Mouse (Mus musculus) granulocyte monocyte progenitor cell, adult 5-6 weeks (primary cell): ENCODE measurements around the gene Tas2r118. TPM values are rescaled to one million over a fixed set of nuclear protein-coding genes. Genes with fewer than 3 reads are reported as not detected.

Experiments used
- ATAC-seq: replicated peaks from 2 replicates; pipeline ENCODE4 v1.8.0; 2016; ENCODE audit warnings: mild to moderate bottlenecking, moderate TSS enrichment, inconsistent platforms; ENCODE audit not compliant: poor library complexity, severe bottlenecking
- total RNA-seq, 2 experiments: library from RNA; stranded (forward) in 1 of 2; stranded (reverse) in 1 of 2; fragments of 200-712, 200-1000 nt in 1 of 2; fragments of >200 nt in 1 of 2; fragmentation: Nextera tagmentation in 1 of 2; gene quantifications; 2 replicates each; pipeline ENCODE4 v1.2.3; 2014 to 2017

The Tas2r118 gene
- total RNA-seq (2014; fragmentation: Nextera tagmentation) (not detected in 2 replicates), total RNA-seq (2017) (not detected in 2 replicates)

GRCm38 (mm10) chr6:23969960-23970359 is at the start of gene Tas2r118:
TSS of gene Tas2r118 (minus strand) at chr6:23970060.
- ATAC-seq = no peak

- ATAC-seq = no peak
Observed at GRCm38 (mm10) chr6:24018320-24018719, 48.5 kb upstream of the Tas2r118 start.

GRCm38 (mm10) chr6:23993276-23993675 is 23.4 kb upstream of the Tas2r118 start:
- ATAC-seq = no peak

- no peak for ATAC-seq
Observed at GRCm38 (mm10) chr6:23990687-23991387, 21.0 kb upstream of the Tas2r118 start.

GRCm38 (mm10) chr6:23986293-23986692 is 16.4 kb upstream of the Tas2r118 start:
- peak; percentile 90 for ATAC-seq

GRCm38 (mm10) chr6:23966980-23967379 is 2.9 kb downstream of the Tas2r118 start:
- no peak for ATAC-seq

- ATAC-seq = no peak
Observed at GRCm38 (mm10) chr6:23965925-23966324, 3.9 kb downstream of the Tas2r118 start.

- ATAC-seq = no peak
Observed at GRCm38 (mm10) chr6:23963741-23964140, 6.1 kb downstream of the Tas2r118 start.

GRCm38 (mm10) chr6:23940776-23941175 is 29.1 kb downstream of the Tas2r118 start:
- ATAC-seq = no peak

- no peak for ATAC-seq
Observed at GRCm38 (mm10) chr6:23938575-23939488, 31.0 kb downstream of the Tas2r118 start.

- ATAC-seq = no peak
Observed at GRCm38 (mm10) chr6:23936414-23936813, 33.4 kb downstream of the Tas2r118 start.

- no peak for ATAC-seq
Observed at GRCm38 (mm10) chr6:23923806-23924205, 46.1 kb downstream of the Tas2r118 start.

Other genes starting within 250 kb of the Tas2r118 start
- gene Cadps2, start 130.6 kb downstream of the Tas2r118 start, total RNA-seq (2014; fragmentation: Nextera tagmentation) = 0.92 TPM in 1 of 2 replicates, not detected in the other
- gene Cadps2, start 130.6 kb downstream of the Tas2r118 start, total RNA-seq (2017) = 0.52 and 0.93 TPM in 2 replicates
- not detected in 2 replicates for gene Slc13a1, start 198.0 kb upstream of the Tas2r118 start, total RNA-seq (2014; fragmentation: Nextera tagmentation)
- gene Slc13a1, start 198.0 kb upstream of the Tas2r118 start, total RNA-seq (2017) = not detected in 2 replicates